Mouse (Mus musculus): Measurements from ENCODE around the gene Trhr2. TPM values are rescaled to one million over a fixed set of nuclear protein-coding genes. Genes with fewer than 3 reads are reported as not detected.

Gene Trhr2
- polyA plus RNA-seq, 1 experiment = not detected

DNA sequence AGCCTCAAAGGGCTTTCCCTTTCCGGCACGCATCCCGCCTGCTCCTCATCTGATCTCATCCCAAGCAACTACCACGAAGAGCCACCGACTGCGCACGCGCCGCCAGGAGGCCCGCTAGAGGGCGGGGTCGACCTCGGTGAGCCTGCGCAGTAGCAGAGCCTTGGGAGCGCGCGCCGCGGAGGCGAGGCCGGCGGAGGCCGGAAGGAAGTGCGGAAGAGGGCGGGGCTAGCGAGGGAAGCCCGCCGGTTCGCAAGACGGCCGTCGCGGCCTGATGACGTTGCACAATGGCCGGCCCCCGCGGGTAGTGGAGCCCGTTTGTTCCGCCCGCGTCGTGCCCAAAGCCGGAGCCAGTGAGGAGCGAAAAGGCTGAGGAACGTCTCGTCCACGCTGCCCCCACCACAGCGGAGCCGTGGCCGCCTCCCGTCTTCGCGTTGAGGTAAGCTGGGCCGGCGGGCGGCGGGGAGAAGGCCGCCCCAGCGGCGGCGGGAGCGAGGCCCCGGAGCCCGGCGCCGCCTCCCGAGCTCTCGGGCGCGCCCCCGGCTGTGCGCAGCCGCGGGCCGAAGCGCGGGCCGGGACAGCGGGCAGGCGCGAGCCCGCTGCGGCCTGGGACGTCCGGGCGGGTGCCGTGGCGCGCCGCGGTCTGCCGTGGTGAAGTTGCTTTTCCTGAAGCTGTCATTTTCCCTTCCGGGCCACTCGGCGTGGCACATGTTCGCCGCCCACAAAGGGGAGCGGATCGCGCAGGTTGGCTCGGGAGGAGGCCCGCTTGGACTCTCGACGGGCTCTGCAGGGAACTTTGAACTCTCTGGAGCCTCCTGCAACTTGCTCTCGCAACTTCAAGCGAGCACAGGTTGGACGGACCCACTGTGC lies 16.1 kb upstream of the Trhr2 start, which contains the start of gene Zc3h18:
Gene Zc3h18 (plus strand): TSS at position 245 of the 867 bp plus-strand sequence.
- TF ChIP-seq POLR2A (IDR thresholded peaks at IDR 0.05; ENCODE audit: insufficient read depth, low read depth, low read length) (peak; percentile 70), CTCF (IDR thresholded peaks at IDR 0.05; ENCODE audit: insufficient read depth, low read depth, low read length) (no peak)
- Histone ChIP-seq H3K4me1 (ENCODE audit: control insufficient read depth, insufficient read depth, low read length) (no peaks in the 10 kb centered on the region; the same call in 1 of the 2 replicates), H3K27ac (ENCODE audit: insufficient read depth, low read depth, low read length) (peak within 1 kb of the TSS; percentile 68; the same call in 1 of the 2 replicates), H3K4me3 (ENCODE audit: insufficient read depth, low read depth, low read length) (peak within 1 kb of the TSS; percentile 89)
- under 1% methylated on average over 95 of the region's 107 CpGs for WGBS

DNA sequence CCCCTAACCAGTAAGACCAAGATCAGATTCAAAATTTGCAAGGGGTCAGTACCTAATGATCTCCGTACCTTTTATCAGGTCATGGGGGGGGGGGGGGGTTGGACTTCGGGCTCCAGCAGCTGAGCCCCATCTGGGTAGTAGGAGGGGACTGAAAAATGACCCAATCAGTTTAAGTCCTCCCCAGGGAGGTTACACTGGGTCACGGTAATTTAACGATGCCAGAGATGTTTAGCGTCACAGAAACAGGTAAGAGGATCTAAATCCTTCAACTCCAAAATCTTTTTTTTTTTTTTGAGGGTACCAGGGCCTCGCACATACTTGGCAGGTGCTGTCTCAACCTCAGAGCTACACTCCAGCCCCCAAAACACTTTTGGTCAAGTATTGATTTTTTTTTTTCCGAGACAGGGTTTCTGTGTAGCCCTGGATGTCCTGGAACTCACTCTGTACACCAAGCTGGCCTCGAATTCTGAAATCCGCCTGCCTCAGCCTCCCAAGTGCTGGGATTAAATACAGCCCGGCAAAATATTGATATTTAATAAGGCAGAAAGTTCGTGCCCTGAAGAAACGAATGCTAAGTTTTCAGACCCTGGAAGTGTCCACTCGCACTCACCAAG lies 15.3 kb upstream of the Trhr2 start:
- Histone ChIP-seq H3K4me3 (ENCODE audit: insufficient read depth, low read depth, low read length) (peak overlapping the region; percentile 42), H3K4me1 (ENCODE audit: control insufficient read depth, insufficient read depth, low read length) (no peaks in the 10 kb centered on the region; the same call in 1 of the 2 replicates), H3K27ac (ENCODE audit: insufficient read depth, low read depth, low read length) (no peak overlapping the region)
- 25% methylated on average over 13 of the region's 13 CpGs for WGBS
- TF ChIP-seq CTCF (IDR thresholded peaks at IDR 0.05; ENCODE audit: insufficient read depth, low read depth, low read length) (no peak), POLR2A (IDR thresholded peaks at IDR 0.05; ENCODE audit: insufficient read depth, low read depth, low read length) (no peak)

DNA sequence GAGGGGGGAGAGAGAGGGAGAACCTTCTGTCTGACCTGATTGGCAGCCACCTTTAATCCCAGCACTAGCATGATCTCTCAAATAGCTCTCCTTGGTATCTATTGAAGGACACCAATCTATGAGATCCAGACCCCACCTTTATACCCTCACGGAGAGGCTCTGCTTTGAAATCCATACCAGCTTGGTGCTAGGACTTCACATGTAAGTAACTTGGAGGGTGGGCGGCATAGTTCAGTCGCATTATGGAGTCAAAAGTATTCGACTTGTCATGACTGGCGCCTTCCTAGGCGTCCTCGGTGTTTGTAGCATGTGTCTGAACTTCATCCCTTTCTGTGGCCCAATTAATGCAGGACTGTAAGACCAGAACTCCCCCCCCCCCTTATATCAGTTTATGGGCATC lies 14.8 kb upstream of the Trhr2 start:
- Histone ChIP-seq H3K4me3 (ENCODE audit: insufficient read depth, low read depth, low read length) (no peak overlapping the region), H3K27ac (ENCODE audit: insufficient read depth, low read depth, low read length) (no peak overlapping the region), H3K4me1 (ENCODE audit: control insufficient read depth, insufficient read depth, low read length) (no peaks in the 10 kb centered on the region; the same call in 1 of the 2 replicates)
- WGBS = 94% methylated on average over 7 of the region's 7 CpGs
- TF ChIP-seq CTCF (IDR thresholded peaks at IDR 0.05; ENCODE audit: insufficient read depth, low read depth, low read length) (no peak), POLR2A (IDR thresholded peaks at IDR 0.05; ENCODE audit: insufficient read depth, low read depth, low read length) (no peak)

DNA sequence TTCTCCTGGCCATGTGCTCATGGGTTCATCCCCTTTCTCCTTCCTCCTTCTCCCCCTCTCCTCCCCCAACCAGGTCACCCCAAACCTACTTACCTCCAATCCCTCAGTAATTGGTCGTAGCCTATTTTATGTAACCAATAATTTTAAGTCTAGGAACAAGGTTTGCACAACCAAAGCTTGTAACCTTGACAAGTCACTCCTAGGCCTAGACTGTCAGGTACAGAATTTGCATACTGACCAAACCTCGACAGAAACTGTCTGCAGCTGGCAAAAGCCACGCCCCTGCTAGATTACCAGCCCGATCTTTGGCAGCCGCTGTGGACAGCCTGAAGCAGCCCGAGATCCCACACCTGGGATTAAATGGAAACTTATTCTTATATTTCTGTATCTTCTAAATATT lies 11.2 kb upstream of the Trhr2 start:
- Histone ChIP-seq H3K27ac (ENCODE audit: insufficient read depth, low read depth, low read length) (no peak overlapping the region), H3K4me1 (ENCODE audit: control insufficient read depth, insufficient read depth, low read length) (peaks cover 12% of the 10 kb centered on the region), H3K4me3 (ENCODE audit: insufficient read depth, low read depth, low read length) (no peak overlapping the region)
- 77% methylated on average over 6 of the region's 6 CpGs for WGBS
- no peak for TF ChIP-seq CTCF (IDR thresholded peaks at IDR 0.05; ENCODE audit: insufficient read depth, low read depth, low read length)

DNA sequence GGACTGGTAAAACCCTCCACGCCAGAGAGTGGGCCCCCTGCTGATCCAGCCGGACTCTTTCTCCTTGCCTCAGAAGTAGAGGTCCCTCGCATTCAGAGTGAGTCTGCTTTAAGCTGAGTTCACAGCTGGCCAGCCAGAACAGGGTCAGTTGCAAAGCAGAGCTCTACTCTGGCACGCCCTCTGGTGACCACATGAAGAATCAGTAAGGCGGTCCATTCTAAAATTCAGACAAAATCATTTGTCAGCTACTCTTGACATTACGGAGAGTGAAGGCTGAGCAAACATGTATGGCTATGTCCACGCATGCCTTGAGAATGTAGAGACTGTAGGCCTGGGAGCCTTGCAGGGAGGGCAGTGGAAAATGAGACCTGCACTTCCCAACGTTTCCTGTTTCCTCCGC lies 9.1 kb upstream of the Trhr2 start:
- WGBS = 16% methylated on average over 9 of the region's 9 CpGs
- Histone ChIP-seq H3K27ac (ENCODE audit: insufficient read depth, low read depth, low read length) (no peak overlapping the region), H3K4me3 (ENCODE audit: insufficient read depth, low read depth, low read length) (no peak overlapping the region), H3K4me1 (ENCODE audit: control insufficient read depth, insufficient read depth, low read length) (peaks cover 12% of the 10 kb centered on the region)
- peak; percentile 52 for TF ChIP-seq CTCF (IDR thresholded peaks at IDR 0.05; ENCODE audit: insufficient read depth, low read depth, low read length)
- TF ChIP-seq POLR2A (IDR thresholded peaks at IDR 0.05; ENCODE audit: insufficient read depth, low read depth, low read length) = no peak

DNA sequence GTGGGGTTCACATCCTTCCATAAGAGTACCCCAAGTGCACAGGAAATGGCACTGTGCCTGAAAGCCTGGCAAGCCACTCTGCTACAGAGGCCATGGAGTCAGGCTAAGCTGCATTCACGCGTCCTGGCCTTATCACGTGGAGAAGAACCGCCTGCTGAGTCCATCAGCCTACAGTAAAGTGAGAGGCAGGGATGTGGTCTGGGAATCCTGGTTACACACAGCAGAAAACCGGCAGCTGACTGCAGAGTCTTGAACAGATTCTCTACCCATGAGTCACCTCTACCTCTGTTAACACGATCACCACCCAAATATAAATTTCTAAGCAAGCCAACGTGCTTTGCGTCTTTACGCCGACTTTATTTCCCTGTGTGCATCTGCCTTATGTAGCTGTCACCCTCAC lies 7.9 kb upstream of the Trhr2 start:
- H3K4me3 ChIP-seq (ENCODE audit: insufficient read depth, low read depth, low read length) = no peak overlapping the region
- no peak for TF ChIP-seq CTCF (IDR thresholded peaks at IDR 0.05; ENCODE audit: insufficient read depth, low read depth, low read length)
- TF ChIP-seq POLR2A (IDR thresholded peaks at IDR 0.05; ENCODE audit: insufficient read depth, low read depth, low read length) = no peak
- WGBS = 61% methylated on average over 10 of the region's 10 CpGs
- no peak overlapping the region for H3K27ac ChIP-seq (ENCODE audit: insufficient read depth, low read depth, low read length)
- peaks cover 12% of the 10 kb centered on the region for H3K4me1 ChIP-seq (ENCODE audit: control insufficient read depth, insufficient read depth, low read length)

DNA sequence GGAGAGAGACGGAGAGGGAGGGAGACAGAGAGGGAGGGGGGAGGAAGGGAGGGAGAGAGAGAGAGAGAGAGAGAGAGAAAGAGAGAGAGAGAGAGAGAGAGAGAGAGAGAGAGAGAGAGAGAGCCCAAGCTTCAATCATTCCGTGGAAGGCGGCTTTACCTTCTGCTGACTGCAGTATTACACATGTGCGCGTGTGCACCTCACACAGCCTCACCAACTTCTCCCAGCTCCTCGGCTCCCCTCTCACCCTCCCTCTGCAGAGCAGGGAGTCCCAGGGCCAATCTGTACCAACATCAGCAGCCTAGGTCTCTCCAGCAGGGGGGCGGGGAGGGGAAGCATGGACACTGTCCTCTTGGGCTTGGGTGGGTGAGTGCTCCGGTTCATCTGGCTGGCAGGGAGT lies 2.4 kb upstream of the Trhr2 start:
- Histone ChIP-seq H3K27ac (ENCODE audit: insufficient read depth, low read depth, low read length) (no peak overlapping the region), H3K4me3 (ENCODE audit: insufficient read depth, low read depth, low read length) (no peak overlapping the region), H3K4me1 (ENCODE audit: control insufficient read depth, insufficient read depth, low read length) (peaks cover 35% of the 10 kb centered on the region)
- WGBS = 32% methylated on average over 8 of the region's 8 CpGs
- TF ChIP-seq CTCF (IDR thresholded peaks at IDR 0.05; ENCODE audit: insufficient read depth, low read depth, low read length) (0 out of 2 replicates have a peak, but pooled peaks have one; percentile 14), POLR2A (IDR thresholded peaks at IDR 0.05; ENCODE audit: insufficient read depth, low read depth, low read length) (no peak)

DNA sequence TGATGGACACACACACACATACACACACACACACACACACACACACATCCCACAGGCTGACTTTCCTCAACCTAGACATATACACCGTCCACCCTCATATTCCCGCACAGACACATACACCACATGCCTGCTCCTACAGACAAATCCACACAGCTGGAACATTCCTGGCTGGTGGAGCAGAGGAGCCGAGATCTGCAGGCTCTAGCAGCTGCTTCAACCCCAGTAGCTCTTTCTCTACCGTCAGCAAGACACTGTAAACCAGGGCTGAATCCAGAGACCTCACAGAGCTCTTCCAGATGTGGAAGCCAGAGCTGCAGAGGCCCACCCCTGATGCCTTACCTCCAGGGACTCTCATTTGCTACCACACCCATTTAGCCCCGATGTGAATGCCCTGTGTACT lies 1.7 kb upstream of the Trhr2 start:
- Histone ChIP-seq H3K4me3 (ENCODE audit: insufficient read depth, low read depth, low read length) (peak overlapping the region; percentile 25), H3K27ac (ENCODE audit: insufficient read depth, low read depth, low read length) (peak overlapping the region; percentile 30), H3K4me1 (ENCODE audit: control insufficient read depth, insufficient read depth, low read length) (peaks cover 41% of the 10 kb centered on the region)
- TF ChIP-seq POLR2A (IDR thresholded peaks at IDR 0.05; ENCODE audit: insufficient read depth, low read depth, low read length) (no peak), CTCF (IDR thresholded peaks at IDR 0.05; ENCODE audit: insufficient read depth, low read depth, low read length) (no peak)
- WGBS = 34% methylated on average over 5 of the region's 5 CpGs

Data from olfactory bulb, adult 2 months (tissue).